Mouse (Mus musculus): ENCODE measurements at regions not wholly inside any gene's neighbourhood (a gene's known extent, or its start where the extent isn't known, plus 50 kb on each side); places are given as distances from the start of the nearest gene placed in this dataset.

GRCm38 (mm10) chr1:166794622-166795244 is 113.1 kb upstream of the Fmo9 start:
- Histone ChIP-seq H3K27me3 (replicated peaks; ENCODE audit: control insufficient read depth, insufficient read depth, low read length) (no peaks in the 10 kb centered on the region), H3K9ac (ENCODE audit: low read depth, low read length) (no peak overlapping the region), H3K9me3 (ENCODE audit: control insufficient read depth) (no peaks in the 10 kb centered on the region), H3K4me3 (ENCODE audit: low read depth, low read length) (no peak overlapping the region), H3K4me2 (replicated peaks; ENCODE audit: low read depth) (no peak overlapping the region), H3K4me1 (replicated peaks; ENCODE audit: control insufficient read depth, insufficient read depth, low read length) (no peaks in the 10 kb centered on the region), H3K36me3 (ENCODE audit: control insufficient read depth, insufficient read depth) (no peaks in the 10 kb centered on the region), H3K27ac (ENCODE audit: low read depth, low read length) (no peak overlapping the region)
- TF ChIP-seq CTCF (IDR thresholded peaks at IDR 0.05; ENCODE audit: low read depth): peak; percentile 46
- no peak for ATAC-seq
- 54% methylated on average over 14 of the region's 14 CpGs for WGBS

- Histone ChIP-seq H3K4me3 (ENCODE audit: low read depth, low read length) (no peak overlapping the region), H3K9me3 (ENCODE audit: control insufficient read depth) (no peaks in the 10 kb centered on the region), H3K36me3 (ENCODE audit: control insufficient read depth, insufficient read depth) (no peaks in the 10 kb centered on the region), H3K27ac (ENCODE audit: low read depth, low read length) (no peak overlapping the region), H3K9ac (ENCODE audit: low read depth, low read length) (no peak overlapping the region), H3K4me1 (replicated peaks; ENCODE audit: control insufficient read depth, insufficient read depth, low read length) (no peaks in the 10 kb centered on the region), H3K4me2 (replicated peaks; ENCODE audit: low read depth) (no peak overlapping the region), H3K27me3 (replicated peaks; ENCODE audit: control insufficient read depth, insufficient read depth, low read length) (no peaks in the 10 kb centered on the region)
- no peak for TF ChIP-seq CTCF (IDR thresholded peaks at IDR 0.05; ENCODE audit: low read depth)
- no peak for ATAC-seq
- 77% methylated on average over 4 of the region's 4 CpGs for WGBS
Measured at GRCm38 (mm10) chr1:166795613-166796012, 114.0 kb upstream of the Fmo9 start.

- Histone ChIP-seq H3K36me3 (ENCODE audit: control insufficient read depth, insufficient read depth) (no peaks in the 10 kb centered on the region), H3K27ac (ENCODE audit: low read depth, low read length) (no peak overlapping the region), H3K27me3 (replicated peaks; ENCODE audit: control insufficient read depth, insufficient read depth, low read length) (no peaks in the 10 kb centered on the region), H3K9ac (ENCODE audit: low read depth, low read length) (no peak overlapping the region), H3K4me1 (replicated peaks; ENCODE audit: control insufficient read depth, insufficient read depth, low read length) (no peaks in the 10 kb centered on the region), H3K4me2 (replicated peaks; ENCODE audit: low read depth) (no peak overlapping the region), H3K4me3 (ENCODE audit: low read depth, low read length) (no peak overlapping the region), H3K9me3 (ENCODE audit: control insufficient read depth) (no peaks in the 10 kb centered on the region)
- no peak for TF ChIP-seq CTCF (IDR thresholded peaks at IDR 0.05; ENCODE audit: low read depth)
- no peak for ATAC-seq
- WGBS: 60% methylated on average over 6 of the region's 6 CpGs
Measured at GRCm38 (mm10) chr1:166796362-166796925, 114.8 kb upstream of the Fmo9 start.

GRCm38 (mm10) chr1:166796931-166797330 is 115.3 kb upstream of the Fmo9 start:
- no peaks in the 10 kb centered on the region for H3K4me1 ChIP-seq (replicated peaks; ENCODE audit: control insufficient read depth, insufficient read depth, low read length)
- no peak for TF ChIP-seq CTCF (IDR thresholded peaks at IDR 0.05; ENCODE audit: low read depth)
- ATAC-seq: no peak
- H3K9me3 ChIP-seq (ENCODE audit: control insufficient read depth): no peaks in the 10 kb centered on the region
- H3K4me3 ChIP-seq (ENCODE audit: low read depth, low read length): no peak overlapping the region
- no peak overlapping the region for H3K27ac ChIP-seq (ENCODE audit: low read depth, low read length)
- H3K36me3 ChIP-seq (ENCODE audit: control insufficient read depth, insufficient read depth): no peaks in the 10 kb centered on the region
- no peak overlapping the region for H3K9ac ChIP-seq (ENCODE audit: low read depth, low read length)
- H3K27me3 ChIP-seq (replicated peaks; ENCODE audit: control insufficient read depth, insufficient read depth, low read length): no peaks in the 10 kb centered on the region
- WGBS: 71% methylated on average over 4 of the region's 4 CpGs
- H3K4me2 ChIP-seq (replicated peaks; ENCODE audit: low read depth): no peak overlapping the region

- no peaks in the 10 kb centered on the region for H3K9me3 ChIP-seq (ENCODE audit: control insufficient read depth)
- TF ChIP-seq CTCF (IDR thresholded peaks at IDR 0.05; ENCODE audit: low read depth): no peak
- H3K4me2 ChIP-seq (replicated peaks; ENCODE audit: low read depth): no peak overlapping the region
- H3K4me3 ChIP-seq (ENCODE audit: low read depth, low read length): no peak overlapping the region
- H3K27me3 ChIP-seq (replicated peaks; ENCODE audit: control insufficient read depth, insufficient read depth, low read length): no peaks in the 10 kb centered on the region
- ATAC-seq: no peak
- H3K4me1 ChIP-seq (replicated peaks; ENCODE audit: control insufficient read depth, insufficient read depth, low read length): no peaks in the 10 kb centered on the region
- H3K9ac ChIP-seq (ENCODE audit: low read depth, low read length): no peak overlapping the region
- no peak overlapping the region for H3K27ac ChIP-seq (ENCODE audit: low read depth, low read length)
- H3K36me3 ChIP-seq (ENCODE audit: control insufficient read depth, insufficient read depth): no peaks in the 10 kb centered on the region
- WGBS: 75% methylated on average over 11 of the region's 11 CpGs
Measured at GRCm38 (mm10) chr1:166800953-166801603, 119.4 kb upstream of the Fmo9 start.

- no peak overlapping the region for H3K27ac ChIP-seq (ENCODE audit: low read depth, low read length)
- no peak overlapping the region for H3K4me2 ChIP-seq (replicated peaks; ENCODE audit: low read depth)
- TF ChIP-seq CTCF (IDR thresholded peaks at IDR 0.05; ENCODE audit: low read depth): no peak
- no peaks in the 10 kb centered on the region for H3K36me3 ChIP-seq (ENCODE audit: control insufficient read depth, insufficient read depth)
- H3K9me3 ChIP-seq (ENCODE audit: control insufficient read depth): no peaks in the 10 kb centered on the region
- H3K4me3 ChIP-seq (ENCODE audit: low read depth, low read length): no peak overlapping the region
- WGBS: 58% methylated on average over 4 of the region's 4 CpGs
- H3K4me1 ChIP-seq (replicated peaks; ENCODE audit: control insufficient read depth, insufficient read depth, low read length): no peaks in the 10 kb centered on the region
- ATAC-seq: no peak
- no peaks in the 10 kb centered on the region for H3K27me3 ChIP-seq (replicated peaks; ENCODE audit: control insufficient read depth, insufficient read depth, low read length)
- H3K9ac ChIP-seq (ENCODE audit: low read depth, low read length): no peak overlapping the region
Measured at GRCm38 (mm10) chr1:166801929-166802328, 120.3 kb upstream of the Fmo9 start.
